ENCODE assay signal across 10 mouse cellular contexts in the genomic region with DNA sequence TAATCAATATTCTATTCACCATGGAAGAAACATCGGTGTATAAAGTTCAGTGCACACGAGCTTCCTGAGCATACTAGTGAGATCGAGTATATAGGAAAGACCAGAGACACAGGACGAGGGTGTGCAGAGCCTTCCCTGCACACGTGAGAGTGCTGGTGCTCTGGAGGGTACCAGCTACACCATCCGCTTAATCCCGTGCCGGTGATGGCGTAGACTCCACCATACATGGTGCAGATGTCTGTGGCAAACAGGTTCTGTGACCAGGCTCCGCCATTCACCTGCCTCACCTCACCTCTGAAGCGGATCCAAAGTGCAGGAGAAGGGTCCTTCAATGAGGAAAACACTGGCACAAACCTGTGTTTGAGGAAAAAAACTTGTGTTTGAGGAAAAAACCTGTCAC.
DNase-seq lines count a peak whose midpoint lies in the region; ATAC-seq lines count a peak whose summit lies in the region.
"Had no signal": no experiment of that assay in that cellular context is flagged by ENCODE, and none has a peak within 500 bp of the region (broad histone marks: within the 10 kb centered on the region; RNA-seq: fewer than 3 reads in every experiment).

No protein-coding gene starts in this region.

- no peak overlapping the region for H3K4me2 ChIP-seq in heart, embryonic 15.5 days
- H3K4me2 ChIP-seq in heart, embryonic 11.5 days = no peak overlapping the region
- no peak overlapping the region for H3K4me2 ChIP-seq in hindbrain, embryonic 16.5 days (ENCODE audit: low read length)
- H3K4me2 ChIP-seq in neural tube, embryonic 14.5 days (ENCODE audit: low read depth, low read length) = no peak overlapping the region

- WGBS in heart, embryonic 15.5 days = 81% methylated on average over 11 of the region's 11 CpGs
- 83% methylated on average over 11 of the region's 11 CpGs for WGBS in heart, embryonic 11.5 days (ENCODE audit: insufficient replicate concordance)
- 80% methylated on average over 11 of the region's 11 CpGs for WGBS in hindbrain, embryonic 16.5 days
- 89% methylated on average over 11 of the region's 11 CpGs for WGBS in neural tube, embryonic 14.5 days

- no peak overlapping the region for H3K27ac ChIP-seq in heart, embryonic 15.5 days
- no peak overlapping the region for H3K27ac ChIP-seq in heart, embryonic 11.5 days (ENCODE audit: low read depth, low read length)
- no peak overlapping the region for H3K27ac ChIP-seq in hindbrain, embryonic 16.5 days (ENCODE audit: low read depth, low read length)
- no peak overlapping the region for H3K27ac ChIP-seq in neural tube, embryonic 14.5 days (ENCODE audit: low read depth, low read length)

- DNase-seq in layer of hippocampus, adult 11-12 months (ENCODE audit: low spot score) = no peak
- no peak for DNase-seq in layer of hippocampus, adult 8-10 months (ENCODE audit: low spot score in 2 of 2)

- peaks cover 15% of the 10 kb centered on the region; the same call in 1 of the 2 replicates for H3K4me1 ChIP-seq in heart, embryonic 15.5 days (replicated peaks)
- H3K4me1 ChIP-seq in heart, embryonic 11.5 days (ENCODE audit: control insufficient read depth, insufficient read depth, low read length) = peaks cover 4% of the 10 kb centered on the region; the same call in 1 of the 2 replicates
- peaks cover 48% of the 10 kb centered on the region for H3K4me1 ChIP-seq in megakaryocyte, embryonic 14.5 days
- H3K4me1 ChIP-seq in hindbrain, embryonic 16.5 days (ENCODE audit: control insufficient read depth, insufficient read depth, low read depth, low read length) = peaks cover 19% of the 10 kb centered on the region
- peaks cover 15% of the 10 kb centered on the region for H3K4me1 ChIP-seq in neural tube, embryonic 14.5 days (ENCODE audit: control insufficient read depth, insufficient read depth, low read length)

- no peak overlapping the region for H3K9ac ChIP-seq in heart, embryonic 15.5 days
- no peak overlapping the region for H3K9ac ChIP-seq in heart, embryonic 11.5 days (ENCODE audit: low read depth, low read length)
- no peak overlapping the region for H3K9ac ChIP-seq in hindbrain, embryonic 16.5 days (ENCODE audit: low read depth, low read length)
- no peak overlapping the region; the same call in 1 of the 2 replicates for H3K9ac ChIP-seq in neural tube, embryonic 14.5 days (replicated peaks; ENCODE audit: low read depth, low read length)

- no peaks in the 10 kb centered on the region for H3K36me3 ChIP-seq in heart, embryonic 15.5 days
- H3K36me3 ChIP-seq in heart, embryonic 11.5 days (ENCODE audit: control insufficient read depth, insufficient read depth, low read length) = no peaks in the 10 kb centered on the region
- H3K36me3 ChIP-seq in megakaryocyte, embryonic 14.5 days (replicated peaks; ENCODE audit: low read length) = no peaks in the 10 kb centered on the region
- peaks cover 5% of the 10 kb centered on the region for H3K36me3 ChIP-seq in hindbrain, embryonic 16.5 days (ENCODE audit: control insufficient read depth, insufficient read depth, low read length)
- H3K36me3 ChIP-seq in neural tube, embryonic 14.5 days (ENCODE audit: control insufficient read depth, insufficient read depth, low read length) = peaks cover 19% of the 10 kb centered on the region

- H3K9me3 ChIP-seq in heart, embryonic 15.5 days (replicated peaks) = no peaks in the 10 kb centered on the region
- H3K9me3 ChIP-seq in heart, embryonic 11.5 days (replicated peaks; ENCODE audit: control insufficient read depth, low read length) = no peaks in the 10 kb centered on the region
- no peaks in the 10 kb centered on the region for H3K9me3 ChIP-seq in megakaryocyte, embryonic 14.5 days
- no peaks in the 10 kb centered on the region for H3K9me3 ChIP-seq in hindbrain, embryonic 16.5 days (ENCODE audit: control insufficient read depth, low read length)
- no peaks in the 10 kb centered on the region for H3K9me3 ChIP-seq in neural tube, embryonic 14.5 days (ENCODE audit: control insufficient read depth, low read length)
- H3K9me3 ChIP-seq: G1E had no signal

- 0 out of 2 replicates have a peak, but pooled peaks have one; percentile 30 for ATAC-seq in heart, embryonic 15.5 days (replicated peaks; ENCODE audit: insufficient number of reproducible peaks, insufficient read depth, low FRiP score, low read depth)
- no peak for ATAC-seq in heart, embryonic 11.5 days (replicated peaks; ENCODE audit: insufficient number of reproducible peaks, low FRiP score, low TSS enrichment)
- no peak for ATAC-seq in megakaryocyte, adult 5-6 weeks (ENCODE audit: poor library complexity, severe bottlenecking)
- peak; percentile 17; the same call in 1 of the 2 replicates for ATAC-seq in hindbrain, embryonic 16.5 days
- ATAC-seq in neural tube, embryonic 14.5 days (ENCODE audit: low read depth) = peak; percentile 22; the same call in 1 of the 2 replicates

- H3K27me3 ChIP-seq in heart, embryonic 15.5 days = 0 out of 2 replicates have a peak, but pooled peaks cover 2% of the 10 kb centered on the region
- H3K27me3 ChIP-seq in heart, embryonic 11.5 days (ENCODE audit: control insufficient read depth, insufficient read depth, low read length) = no peaks in the 10 kb centered on the region
- H3K27me3 ChIP-seq in megakaryocyte, embryonic 14.5 days (replicated peaks) = peaks cover 6% of the 10 kb centered on the region
- H3K27me3 ChIP-seq in hindbrain, embryonic 16.5 days (replicated peaks; ENCODE audit: control insufficient read depth, insufficient read depth, low read length) = no peaks in the 10 kb centered on the region
- H3K27me3 ChIP-seq in neural tube, embryonic 14.5 days (ENCODE audit: control insufficient read depth, insufficient read depth, low read length) = no peaks in the 10 kb centered on the region

- no peak overlapping the region for H3K4me3 ChIP-seq in heart, embryonic 15.5 days
- H3K4me3 ChIP-seq in heart, embryonic 11.5 days (ENCODE audit: low read depth, low read length) = no peak overlapping the region
- peak overlapping the region; percentile 59 for H3K4me3 ChIP-seq in megakaryocyte, embryonic 14.5 days (replicated peaks)
- H3K4me3 ChIP-seq in hindbrain, embryonic 16.5 days (ENCODE audit: low read length) = no peak overlapping the region
- no peak overlapping the region for H3K4me3 ChIP-seq in neural tube, embryonic 14.5 days (ENCODE audit: low read depth, low read length)
- H3K4me3 ChIP-seq: myocyte had no signal

Comparison
In these comparisons a context has a peak if more than half of its experiments do, and no peak if none do; other contexts are left out.
1. ATAC-seq: peak in heart, embryonic 15.5 days (single experiment), hindbrain, embryonic 16.5 days (single experiment) and neural tube, embryonic 14.5 days (single experiment); none in heart, embryonic 11.5 days (single experiment) and megakaryocyte, adult 5-6 weeks (single experiment).